Mouse (Mus musculus) hindbrain, embryonic 13.5 days (tissue): ENCODE measurements at regions not wholly inside any gene's neighbourhood (a gene's known extent, or its start where the extent isn't known, plus 50 kb on each side); places are given as distances from the start of the nearest gene placed in this dataset.

Experiments
- ATAC-seq: fragments of 200-750 bp; cut with Nextera tagmentation; 2 replicates; pipeline ENCODE4 v1.8.0; 2017; ENCODE audit warnings: moderate TSS enrichment; ENCODE audit not compliant: low FRiP score
- H3K27ac ChIP-seq: fragments of 300-500 bp; sonication (generic); 2 replicates; pipeline ENCODE4 v1.5.1; 2015; ENCODE audit warnings: inconsistent platforms, mild to moderate bottlenecking, moderate library complexity
- H3K27me3 ChIP-seq: fragments of 300-500 bp; sonication (generic); 2 replicates; pipeline ENCODE4 v1.6.1; 2015; ENCODE audit warnings: mild to moderate bottlenecking, inconsistent platforms
- H3K36me3 ChIP-seq: fragments of 300-500 bp; sonication (generic); 2 replicates; pipeline ENCODE4 v1.6.1; 2015; ENCODE audit warnings: mild to moderate bottlenecking, inconsistent platforms
- H3K4me1 ChIP-seq: fragments of 300-500 bp; sonication (generic); replicated peaks from 2 replicates; pipeline ENCODE4 v1.6.1; 2015; ENCODE audit warnings: inconsistent platforms
- H3K4me2 ChIP-seq: fragments of 300-500 bp; sonication (generic); 2 replicates; pipeline ENCODE4 v1.6.1; 2015; ENCODE audit warnings: inconsistent platforms, mild to moderate bottlenecking, moderate library complexity
- H3K4me3 ChIP-seq: fragments of 300-500 bp; sonication (generic); 2 replicates; pipeline ENCODE4 v1.5.1; 2015; ENCODE audit warnings: mild to moderate bottlenecking, inconsistent platforms
- H3K9ac ChIP-seq: fragments of 300-500 bp; sonication (generic); 2 replicates; pipeline ENCODE4 v1.6.1; 2015; ENCODE audit warnings: mild to moderate bottlenecking, inconsistent platforms
- H3K9me3 ChIP-seq: fragments of 300-500 bp; sonication (generic); 2 replicates; pipeline ENCODE4 v1.6.1; 2016; ENCODE audit warnings: inconsistent platforms
- WGBS: fragments of 180-500 bp; shearing (Covaris S2); methylation state at CpG from one replicate; pipeline ENCODE4 v1.1.7; 2015; 5-methylcytosine and 5-hydroxymethylcytosine counted together

DNA sequence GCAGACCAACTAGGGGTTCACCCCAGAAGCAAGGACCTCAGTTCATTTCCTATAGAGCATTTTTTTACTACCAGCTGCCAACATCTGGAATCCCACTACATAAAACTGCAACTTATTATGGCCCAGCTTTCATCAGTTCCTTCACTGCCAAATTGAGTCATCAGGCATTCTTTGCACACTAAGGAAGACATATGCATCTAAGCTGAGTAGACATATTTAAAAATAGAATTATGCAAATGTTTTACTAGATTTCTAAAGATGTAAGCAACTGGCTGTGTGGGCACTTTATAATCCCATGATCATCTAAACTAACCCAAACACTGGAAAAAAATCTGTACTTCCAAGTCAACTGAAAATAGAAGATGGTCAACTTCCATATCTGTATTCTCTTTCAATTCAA is 415.9 kb upstream of the Rarb start:
- Histone ChIP-seq H3K4me1 (no peaks in the 10 kb centered on the region), H3K27me3 (no peaks in the 10 kb centered on the region), H3K27ac (no peak overlapping the region), H3K9ac (no peak overlapping the region), H3K4me3 (no peak overlapping the region), H3K9me3 (no peaks in the 10 kb centered on the region), H3K4me2 (no peak overlapping the region), H3K36me3 (no peaks in the 10 kb centered on the region)
- ATAC-seq: no peak

DNA sequence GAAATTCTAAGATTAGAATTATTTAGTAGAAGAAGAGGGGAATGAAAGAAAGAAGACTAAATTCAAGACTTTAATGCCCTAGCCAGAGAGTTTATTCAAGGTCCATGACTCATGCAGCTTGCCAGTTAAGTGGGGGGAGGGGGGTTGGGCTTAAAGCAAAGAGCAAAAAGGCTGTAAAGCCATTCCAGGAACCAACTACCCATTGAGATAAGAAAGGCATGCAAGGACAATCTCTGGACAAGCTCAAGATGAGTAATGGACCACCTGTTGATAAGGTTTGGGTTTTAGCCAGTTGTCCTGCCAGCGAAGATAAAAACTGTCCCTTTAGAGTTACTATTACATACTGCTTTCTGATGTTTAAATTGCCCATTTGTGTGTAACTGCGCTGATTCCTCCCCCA is 392.5 kb upstream of the Rarb start:
- no peaks in the 10 kb centered on the region for H3K27me3 ChIP-seq
- no peak overlapping the region for H3K9ac ChIP-seq
- H3K4me1 ChIP-seq: no peaks in the 10 kb centered on the region
- 93% methylated on average over 2 of the region's 2 CpGs for WGBS
- H3K9me3 ChIP-seq: no peaks in the 10 kb centered on the region
- ATAC-seq: no peak
- no peak overlapping the region for H3K4me2 ChIP-seq
- H3K4me3 ChIP-seq: no peak overlapping the region
- no peaks in the 10 kb centered on the region for H3K36me3 ChIP-seq
- H3K27ac ChIP-seq: no peak overlapping the region

DNA sequence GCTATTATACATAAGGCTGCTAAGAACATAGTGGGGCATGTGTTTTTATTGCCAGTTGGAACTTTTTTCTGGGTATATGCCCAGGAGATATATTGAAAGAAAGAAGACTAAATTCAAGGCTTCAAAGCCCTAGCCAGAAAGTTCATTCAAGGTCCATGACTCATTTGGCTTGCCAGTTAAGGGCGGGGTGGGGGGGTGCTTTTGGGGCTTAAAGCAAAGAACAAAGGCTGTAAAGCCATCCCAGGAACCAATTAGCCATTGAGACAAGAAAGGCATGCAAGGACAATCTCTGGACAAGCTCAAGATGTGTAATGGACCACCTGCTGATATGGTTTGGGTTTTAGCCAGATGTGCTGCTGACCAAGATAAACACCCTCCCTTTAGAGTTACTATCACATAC is 386.7 kb upstream of the Rarb start:
- Histone ChIP-seq H3K9ac (no peak overlapping the region), H3K27me3 (no peaks in the 10 kb centered on the region), H3K4me1 (no peaks in the 10 kb centered on the region), H3K27ac (no peak overlapping the region), H3K4me3 (no peak overlapping the region), H3K36me3 (no peaks in the 10 kb centered on the region), H3K4me2 (no peak overlapping the region), H3K9me3 (0 out of 2 replicates have a peak, but pooled peaks cover 3% of the 10 kb centered on the region)
- no peak for ATAC-seq
- whole genome bisulfite sequencing: 100% methylated on average over 1 of the region's 1 CpGs

DNA sequence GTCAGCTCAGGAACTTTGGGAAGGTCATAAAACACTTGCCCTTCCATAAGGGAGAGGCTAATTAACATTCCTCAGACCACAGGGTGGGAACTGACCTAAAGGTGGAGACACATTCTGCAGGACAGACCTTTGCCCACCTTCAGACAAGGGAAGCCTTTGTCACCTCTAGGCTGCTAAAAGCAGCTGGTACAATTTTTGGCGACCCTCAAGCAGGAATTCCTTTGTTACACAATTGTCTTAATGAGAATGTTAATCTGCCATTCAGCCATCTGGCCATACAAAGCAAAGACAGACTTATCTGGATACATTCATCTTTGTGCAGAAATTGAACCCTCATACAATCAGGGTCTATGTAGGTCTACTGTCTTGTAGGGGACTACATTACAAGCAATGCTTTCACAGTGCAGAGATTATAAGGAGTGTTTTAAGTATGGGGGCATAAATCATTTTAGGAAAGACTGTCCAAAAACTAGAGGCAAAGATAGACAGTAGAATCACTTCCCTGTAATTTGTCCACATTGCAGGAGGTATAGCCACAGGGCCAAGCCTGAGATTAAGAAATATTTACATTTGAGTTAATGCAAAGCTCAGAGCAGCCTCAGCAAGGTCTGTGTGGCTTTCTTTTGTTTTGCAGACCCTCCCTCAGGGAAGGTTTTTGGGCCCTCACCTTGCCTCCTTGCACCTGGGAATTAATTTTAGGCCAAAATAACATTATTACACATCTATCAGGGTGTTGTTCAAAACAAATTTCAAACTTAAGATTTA is 384.5 kb upstream of the Rarb start:
- Histone ChIP-seq H3K4me2 (no peak overlapping the region), H3K9me3 (0 out of 2 replicates have a peak, but pooled peaks cover 3% of the 10 kb centered on the region), H3K36me3 (no peaks in the 10 kb centered on the region), H3K27me3 (no peaks in the 10 kb centered on the region), H3K4me1 (no peaks in the 10 kb centered on the region), H3K9ac (no peak overlapping the region), H3K4me3 (no peak overlapping the region), H3K27ac (no peak overlapping the region)
- WGBS: 48% methylated on average over 1 of the region's 1 CpGs
- no peak for ATAC-seq

DNA sequence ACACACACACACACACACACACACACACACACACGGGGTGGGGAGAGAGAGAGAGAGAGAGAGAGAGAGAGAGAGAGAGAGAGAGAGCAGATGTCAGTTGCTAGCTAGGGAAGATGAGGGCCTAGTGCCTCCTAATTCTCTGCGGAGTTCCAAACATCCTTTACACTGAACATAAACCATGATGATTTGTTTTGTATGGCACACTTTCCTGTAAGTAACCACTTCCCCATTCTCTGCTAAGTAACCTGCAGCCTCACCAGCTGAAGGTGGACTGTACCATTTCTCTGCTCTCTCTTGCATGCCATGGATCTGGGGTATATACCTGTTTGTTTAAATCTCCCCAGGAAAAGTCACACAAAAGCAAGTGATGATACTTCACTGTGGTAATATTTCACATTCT is 374.0 kb upstream of the Rarb start:
- H3K36me3 ChIP-seq: no peaks in the 10 kb centered on the region
- H3K9ac ChIP-seq: no peak overlapping the region
- H3K27me3 ChIP-seq: no peaks in the 10 kb centered on the region
- H3K4me2 ChIP-seq: no peak overlapping the region
- no peaks in the 10 kb centered on the region for H3K4me1 ChIP-seq
- ATAC-seq: no peak
- no peak overlapping the region for H3K27ac ChIP-seq
- no peaks in the 10 kb centered on the region for H3K9me3 ChIP-seq
- H3K4me3 ChIP-seq: no peak overlapping the region
- WGBS: 91% methylated on average over 1 of the region's 2 CpGs

DNA sequence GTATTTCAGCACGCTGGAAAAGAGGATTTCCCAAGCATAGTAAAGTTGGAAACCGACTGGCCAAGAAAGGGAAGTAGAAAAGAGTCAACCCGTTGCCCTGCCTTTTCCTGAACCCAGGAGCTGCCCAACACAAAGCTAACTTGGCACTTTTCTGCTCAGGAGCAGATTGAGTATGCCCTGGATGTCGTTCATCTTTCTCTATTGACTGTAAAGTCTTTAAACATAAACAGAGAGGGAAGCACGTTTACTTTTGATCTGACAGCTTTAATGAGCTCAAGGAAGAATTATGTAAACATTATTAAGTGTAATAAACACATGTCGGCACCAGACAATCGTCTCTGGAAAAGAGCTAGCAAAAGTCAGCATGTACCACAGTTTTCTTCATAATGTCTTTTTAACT is 354.3 kb upstream of the Rarb start:
- Histone ChIP-seq H3K4me3 (peak overlapping the region; percentile 65), H3K4me2 (peak overlapping the region; percentile 88), H3K4me1 (peaks cover 22% of the 10 kb centered on the region), H3K27me3 (0 out of 2 replicates have a peak, but pooled peaks cover 9% of the 10 kb centered on the region), H3K36me3 (no peaks in the 10 kb centered on the region), H3K27ac (no peak overlapping the region), H3K9ac (peak overlapping the region; percentile 75; the same call in 1 of the 2 replicates), H3K9me3 (no peaks in the 10 kb centered on the region)
- ATAC-seq: no peak
- WGBS: 34% methylated on average over 7 of the region's 7 CpGs

DNA sequence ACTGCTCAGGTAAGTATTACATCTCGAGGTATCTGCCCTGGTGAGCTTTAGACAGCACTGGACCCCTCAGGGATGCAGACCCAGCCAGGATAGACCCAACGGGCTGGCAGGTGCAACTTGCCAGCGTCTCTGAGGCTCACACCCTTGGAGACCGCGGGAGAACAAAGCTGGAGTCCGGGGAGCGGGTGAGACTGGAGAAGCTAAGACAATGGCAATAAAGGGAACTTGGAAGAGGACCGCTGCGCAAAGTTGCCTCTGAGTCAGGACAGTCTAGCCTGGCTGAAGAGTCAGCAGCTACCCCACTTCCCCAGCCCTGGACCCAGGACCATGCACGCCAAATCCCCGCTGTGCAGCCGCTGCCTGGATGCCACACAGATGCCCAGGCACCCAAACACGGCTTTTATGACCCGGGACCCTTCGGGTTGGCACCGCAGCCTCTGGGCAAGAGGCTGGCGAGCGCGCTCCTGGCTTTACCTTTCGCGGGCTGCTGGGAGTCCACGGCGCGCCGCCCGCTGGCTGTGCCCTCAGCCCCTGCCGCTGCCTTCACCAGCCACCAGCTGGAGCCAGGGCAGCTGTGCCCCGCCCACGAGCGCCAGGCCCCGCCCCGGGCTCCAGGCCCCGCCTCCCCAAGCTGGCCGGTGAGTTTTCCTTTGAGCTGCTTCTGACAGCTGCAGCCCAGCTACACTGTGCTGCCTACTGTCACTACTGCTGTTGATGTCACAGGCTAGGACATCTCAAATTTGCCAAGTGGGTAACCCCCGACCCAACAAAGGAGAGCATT is 353.6 kb upstream of the Rarb start:
- H3K27ac ChIP-seq: peak overlapping the region; percentile 50; the same call in 1 of the 2 replicates
- ATAC-seq: peak; percentile 95
- peak overlapping the region; percentile 75 for H3K9ac ChIP-seq
- H3K4me1 ChIP-seq: peaks cover 22% of the 10 kb centered on the region
- H3K4me2 ChIP-seq: peak overlapping the region; percentile 88
- WGBS: under 1% methylated on average over 32 of the region's 35 CpGs
- peak overlapping the region; percentile 65 for H3K4me3 ChIP-seq
- H3K27me3 ChIP-seq: 0 out of 2 replicates have a peak, but pooled peaks cover 9% of the 10 kb centered on the region
- no peaks in the 10 kb centered on the region for H3K9me3 ChIP-seq
- H3K36me3 ChIP-seq: no peaks in the 10 kb centered on the region

DNA sequence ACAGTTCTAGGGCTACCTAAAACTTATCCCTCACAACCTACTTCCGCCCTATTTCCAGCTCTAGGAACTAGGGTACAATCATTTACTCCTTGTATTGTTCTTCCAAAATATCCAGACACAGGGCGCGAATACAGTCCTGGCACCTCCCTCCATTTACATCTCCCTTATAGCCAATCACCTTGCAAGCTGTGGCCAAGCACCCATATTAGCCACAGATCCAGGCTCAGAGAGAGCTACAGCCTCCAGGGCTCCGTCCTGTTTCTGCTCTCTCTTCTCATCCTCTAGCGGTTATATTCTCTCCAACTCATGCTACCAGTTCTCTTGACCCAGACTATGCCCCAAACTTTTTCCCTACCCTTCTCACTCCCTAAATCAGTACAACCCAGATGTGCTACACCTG is 352.9 kb upstream of the Rarb start:
- Histone ChIP-seq H3K9ac (peak overlapping the region; percentile 75), H3K27me3 (0 out of 2 replicates have a peak, but pooled peaks cover 9% of the 10 kb centered on the region), H3K4me3 (peak overlapping the region; percentile 65), H3K4me2 (peak overlapping the region; percentile 88), H3K4me1 (peaks cover 22% of the 10 kb centered on the region), H3K27ac (peak overlapping the region; percentile 50; the same call in 1 of the 2 replicates), H3K36me3 (no peaks in the 10 kb centered on the region), H3K9me3 (no peaks in the 10 kb centered on the region)
- ATAC-seq: peak; percentile 45
- 33% methylated on average over 5 of the region's 5 CpGs for WGBS

DNA sequence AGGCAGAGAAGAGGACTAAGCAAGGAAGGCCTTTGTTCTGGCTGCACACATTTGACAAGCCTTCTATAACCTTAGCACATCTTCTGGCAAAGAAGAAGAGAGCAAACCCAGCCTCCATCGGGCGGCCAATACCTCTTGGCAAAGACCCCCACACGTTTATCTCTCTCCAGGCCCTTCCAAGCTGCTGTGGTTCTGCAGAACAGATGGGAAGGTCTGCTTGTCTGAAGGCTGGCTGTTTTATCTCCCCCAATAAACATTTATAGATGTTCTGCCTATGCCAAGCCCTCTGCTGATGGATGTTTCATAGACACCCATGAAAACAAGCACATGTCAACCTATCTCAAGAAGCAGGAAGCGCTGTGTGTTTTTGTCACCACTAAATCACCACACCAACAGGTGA is 339.4 kb upstream of the Rarb start:
- Histone ChIP-seq H3K27ac (no peak overlapping the region), H3K36me3 (no peaks in the 10 kb centered on the region), H3K9me3 (no peaks in the 10 kb centered on the region), H3K9ac (no peak overlapping the region), H3K4me3 (no peak overlapping the region), H3K4me2 (no peak overlapping the region), H3K4me1 (no peaks in the 10 kb centered on the region), H3K27me3 (no peaks in the 10 kb centered on the region)
- ATAC-seq: no peak
- 89% methylated on average over 4 of the region's 4 CpGs for WGBS

DNA sequence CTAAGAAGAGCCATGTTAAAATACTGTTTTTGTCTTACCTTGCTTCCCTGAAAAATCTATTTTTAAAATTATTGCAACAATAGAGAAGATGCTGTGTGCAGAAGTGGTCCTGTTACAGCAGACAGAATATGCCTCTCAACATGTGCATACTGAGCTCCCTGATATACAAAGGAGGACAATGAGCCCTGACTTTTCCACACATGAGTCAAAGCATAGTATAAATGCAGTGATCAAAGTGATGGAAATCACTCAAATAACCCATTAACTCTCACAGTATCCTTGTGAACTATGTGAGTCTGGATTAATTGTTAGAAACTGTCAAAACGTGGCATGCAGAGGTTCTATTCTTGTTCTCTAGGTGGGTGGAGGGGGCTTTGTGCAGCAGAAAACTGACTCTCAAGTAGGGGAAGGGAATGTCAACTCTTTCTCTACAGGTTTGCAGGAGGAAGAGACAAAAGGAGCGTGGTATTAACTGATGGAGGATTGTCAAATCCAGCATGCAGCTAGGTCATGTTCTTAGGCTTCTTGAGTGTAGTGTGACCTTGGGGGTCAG is 337.5 kb upstream of the Rarb start:
- Histone ChIP-seq H3K4me3 (no peak overlapping the region), H3K9me3 (no peaks in the 10 kb centered on the region), H3K4me2 (no peak overlapping the region), H3K27me3 (no peaks in the 10 kb centered on the region), H3K36me3 (no peaks in the 10 kb centered on the region), H3K9ac (no peak overlapping the region), H3K27ac (no peak overlapping the region), H3K4me1 (no peaks in the 10 kb centered on the region)
- whole genome bisulfite sequencing: 55% methylated on average over 2 of the region's 2 CpGs
- ATAC-seq: no peak

DNA sequence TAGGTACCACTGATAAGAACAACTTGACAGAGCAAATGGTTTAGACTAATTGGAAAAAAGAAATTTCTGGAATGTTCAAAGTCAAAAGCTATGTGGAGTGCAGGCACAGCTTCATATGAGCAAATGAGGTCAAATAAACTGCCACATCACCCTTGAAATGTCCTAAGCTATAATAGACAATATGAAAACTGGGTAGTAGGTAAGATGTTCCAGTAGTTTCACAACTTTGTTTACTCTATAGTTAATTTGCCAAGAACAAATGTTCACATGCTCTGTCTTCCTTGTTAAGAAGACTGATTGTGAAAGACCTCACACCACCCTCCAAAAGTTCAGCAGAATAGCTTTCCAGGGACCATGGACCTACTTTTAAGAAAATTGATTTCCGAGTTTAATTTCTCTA is 301.7 kb upstream of the Rarb start:
- no peak for ATAC-seq
- no peak overlapping the region for H3K27ac ChIP-seq
- no peaks in the 10 kb centered on the region for H3K27me3 ChIP-seq
- no peaks in the 10 kb centered on the region for H3K9me3 ChIP-seq
- H3K4me3 ChIP-seq: no peak overlapping the region
- no peaks in the 10 kb centered on the region for H3K36me3 ChIP-seq
- no peaks in the 10 kb centered on the region for H3K4me1 ChIP-seq
- WGBS: 86% methylated on average over 1 of the region's 1 CpGs
- no peak overlapping the region for H3K4me2 ChIP-seq
- H3K9ac ChIP-seq: no peak overlapping the region

DNA sequence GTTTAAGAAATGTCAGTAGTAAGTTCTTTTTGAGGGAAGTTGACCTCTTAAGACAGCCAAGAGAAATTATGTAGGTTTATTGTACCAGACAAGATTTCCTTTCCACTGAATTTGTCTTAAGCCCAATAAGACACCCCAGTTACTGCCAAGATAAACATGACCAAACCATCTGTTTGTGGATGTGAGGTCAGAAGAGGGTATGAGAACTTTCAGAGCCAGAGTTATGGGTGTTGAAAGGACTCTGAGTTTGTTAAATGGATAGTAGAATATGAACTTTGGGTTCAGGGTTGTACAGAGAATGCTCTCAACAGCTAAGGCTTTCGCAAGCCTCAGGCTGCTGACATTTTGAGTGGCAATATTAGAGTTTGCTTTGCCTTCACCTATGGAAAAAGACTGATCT is 287.7 kb upstream of the Rarb start:
- Histone ChIP-seq H3K9me3 (no peaks in the 10 kb centered on the region), H3K4me1 (no peaks in the 10 kb centered on the region), H3K4me2 (no peak overlapping the region), H3K4me3 (no peak overlapping the region), H3K9ac (no peak overlapping the region), H3K36me3 (no peaks in the 10 kb centered on the region), H3K27me3 (no peaks in the 10 kb centered on the region), H3K27ac (no peak overlapping the region)
- no peak for ATAC-seq
- WGBS: 97% methylated on average over 1 of the region's 1 CpGs
